Mouse (Mus musculus) duodenum, adult 2 months (tissue): Measurements from ENCODE around the gene Wfdc21. TPM values are rescaled to one million over a fixed set of nuclear protein-coding genes. Genes with fewer than 3 reads are reported as not detected.

ENCODE experiments used
- polyA plus RNA-seq: library from polyadenylated mRNA; depleted of rRNA; stranded (reverse); fragments of >200 nt; gene quantifications from 2 replicates; pipeline ENCODE4 v1.2.3, GENCODE M21; 2012; ENCODE audit warnings: low replicate concordance; rRNA removed

The Wfdc21 gene
- polyA plus RNA-seq: 2.8 TPM in 1 of 2 replicates, not detected in the other

DNA sequence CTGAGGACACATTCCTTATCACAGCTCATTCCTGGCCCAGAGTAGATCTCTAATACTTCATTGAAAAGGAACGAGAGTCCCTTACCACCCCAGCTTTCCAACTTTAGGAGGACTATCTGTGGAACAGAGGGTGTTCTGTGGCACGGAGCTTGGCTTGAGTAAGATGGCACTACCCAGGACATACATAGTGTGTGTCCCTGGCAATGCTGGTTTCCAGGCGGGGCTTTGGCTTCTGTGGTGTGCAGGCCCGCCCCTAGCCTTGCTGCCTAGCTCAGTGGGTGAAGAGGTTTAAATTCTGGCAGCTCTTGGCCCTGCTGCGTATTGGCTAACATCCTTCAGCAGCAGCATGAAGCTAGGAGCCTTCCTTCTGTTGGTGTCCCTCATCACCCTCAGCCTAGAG is at the start of gene Wfdc21:
Gene Wfdc21 (plus strand): TSS at position 260 of the 400 bp plus-strand sequence.

DNA sequence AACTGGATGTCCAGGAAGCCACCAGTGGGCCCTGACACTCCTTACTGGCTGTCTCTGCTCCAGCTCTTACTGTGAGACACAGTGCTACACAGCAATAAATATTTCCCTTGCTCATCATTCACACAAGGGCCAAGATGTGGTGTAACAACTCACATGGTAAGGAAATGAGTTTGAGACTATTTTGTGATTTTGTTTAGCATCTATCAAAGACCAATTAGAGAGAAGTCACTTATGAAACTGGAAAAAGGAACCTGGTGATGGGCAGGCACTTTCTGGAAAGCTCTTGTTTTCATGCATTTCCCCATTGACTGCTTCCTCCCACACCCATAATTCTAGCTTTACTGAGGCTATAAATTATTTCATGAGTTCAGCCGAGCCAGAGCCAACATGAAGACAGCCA is 43.0 kb upstream of the Wfdc21 start, which contains the start of gene Wfdc17:
Gene Wfdc17 (plus strand): TSS at position 287 of the 400 bp plus-strand sequence.

DNA sequence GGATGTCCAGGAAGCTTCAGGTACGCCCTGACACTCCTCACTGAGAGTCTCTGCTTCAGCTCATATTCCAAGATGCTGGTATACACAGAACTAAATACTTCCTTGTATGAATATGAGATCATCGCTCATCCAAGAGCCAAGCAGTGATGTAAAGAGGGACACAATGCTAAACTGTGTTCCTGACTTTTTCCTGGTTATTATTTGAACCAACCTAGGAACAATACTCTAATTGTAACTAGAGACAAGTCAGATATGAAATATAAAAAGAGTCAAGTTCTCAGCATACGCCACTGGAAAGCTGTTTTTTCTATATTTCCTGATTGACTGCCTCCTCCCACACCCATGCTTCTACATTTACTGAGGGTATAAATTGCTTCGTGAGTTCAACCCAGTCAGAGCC is 38.0 kb upstream of the Wfdc21 start, which contains the start of gene Wfdc18:
Gene Wfdc18 (plus strand): TSS at position 301 of the 400 bp plus-strand sequence.

DNA sequence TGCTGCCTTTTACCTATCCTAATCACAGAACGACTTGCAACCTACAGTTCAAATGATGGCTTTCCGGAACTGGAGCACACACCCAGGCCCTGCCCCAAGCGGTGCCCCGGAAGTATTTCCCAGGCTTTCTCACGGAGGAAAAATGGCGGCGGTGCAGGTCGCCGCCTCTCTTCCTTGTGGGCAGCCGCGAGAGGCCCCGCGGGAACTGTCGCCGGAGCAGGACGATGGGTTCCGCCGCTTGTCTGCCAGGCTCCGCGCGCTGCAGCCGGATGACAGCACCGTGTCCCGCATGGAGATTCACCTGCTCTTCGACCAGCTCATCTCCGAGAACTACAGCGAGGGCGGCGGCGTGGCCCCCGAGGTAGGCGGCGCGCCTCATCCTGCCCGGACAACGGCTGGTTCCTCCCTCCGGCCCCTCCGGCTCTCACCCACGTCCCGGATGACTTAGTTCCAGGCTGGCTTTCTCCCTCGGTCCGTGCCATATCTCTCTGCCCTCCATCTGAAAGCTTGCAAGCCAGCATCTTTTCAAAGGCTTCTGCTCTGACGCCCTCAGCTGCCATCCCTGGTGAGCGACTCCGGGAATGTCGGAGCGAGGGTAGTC is 6.9 kb downstream of the Wfdc21 start, which contains the start of gene Heatr6:
Gene Heatr6 (plus strand): TSS at position 116 of the 601 bp plus-strand sequence.

Other genes with a start within 250 kb of the Wfdc21 start
- not detected in 2 replicates for gene Heatr9, start 224.8 kb upstream of the Wfdc21 start, polyA plus RNA-seq
- gene Ccl5, start 216.4 kb upstream of the Wfdc21 start, polyA plus RNA-seq: 253 and 747 TPM in 2 replicates
- gene Ccl9, start 168.3 kb upstream of the Wfdc21 start, polyA plus RNA-seq: 0.71 and 1.2 TPM in 2 replicates
- gene Ccl6, start 153.9 kb upstream of the Wfdc21 start, polyA plus RNA-seq: 25.6 and 33.1 TPM in 2 replicates
- gene Rpl9-ps1, start 101.3 kb upstream of the Wfdc21 start, polyA plus RNA-seq: not detected in 2 replicates
- 1.0 and 2.2 TPM in 2 replicates for gene Ccl3, start 97.6 kb upstream of the Wfdc21 start, polyA plus RNA-seq
- 1.2 and 4.3 TPM in 2 replicates for gene Ccl4, start 84.4 kb upstream of the Wfdc21 start, polyA plus RNA-seq
- gene Wfdc17, start 42.9 kb upstream of the Wfdc21 start, polyA plus RNA-seq: 0.29 and 0.70 TPM in 2 replicates
- 10.1 TPM in 1 of 2 replicates, not detected in the other for gene Wfdc18, start 37.9 kb upstream of the Wfdc21 start, polyA plus RNA-seq
- gene Heatr6, start 6.8 kb downstream of the Wfdc21 start, polyA plus RNA-seq: 14.0 and 15.5 TPM in 2 replicates
- gene Hnf1b, start 103.1 kb downstream of the Wfdc21 start, polyA plus RNA-seq: 16.3 and 21.8 TPM in 2 replicates
- gene Ddx52, start 195.1 kb downstream of the Wfdc21 start, polyA plus RNA-seq: 0.63 and 0.82 TPM in 2 replicates
- 6.0 and 13.6 TPM in 2 replicates for gene Synrg, start 217.5 kb downstream of the Wfdc21 start, polyA plus RNA-seq